Mouse (Mus musculus) lung, embryonic 14.5 days (tissue): ENCODE measurements around the gene Klc1. TPM values are rescaled to one million over a fixed set of nuclear protein-coding genes. Genes with fewer than 3 reads are reported as not detected.

Experiments
- ATAC-seq: fragments of 200-750 bp; cut with Nextera tagmentation; 2 replicates; pipeline ENCODE4 v1.8.0; 2017; ENCODE audit warnings: mild to moderate bottlenecking, moderate TSS enrichment, moderate library complexity; ENCODE audit not compliant: insufficient read depth
- DNase-seq: peaks from one replicate; pipeline ENCODE4 v3.0.0-alpha.2; 2015
- H3K27ac ChIP-seq: fragments of 300-500 bp; sonication (generic); 2 replicates; pipeline ENCODE4 v1.5.1; 2014; ENCODE audit warnings: low read depth, mild to moderate bottlenecking, moderate library complexity
- H3K27me3 ChIP-seq: fragments of 300-500 bp; sonication (generic); 2 replicates; pipeline ENCODE4 v1.6.1; 2014; ENCODE audit warnings: low read length, control low read depth; ENCODE audit not compliant: insufficient read depth
- H3K36me3 ChIP-seq: fragments of 300-500 bp; sonication (generic); 2 replicates; pipeline ENCODE4 v1.6.1; 2014; ENCODE audit warnings: control low read depth; ENCODE audit not compliant: insufficient read depth
- H3K4me1 ChIP-seq: fragments of 300-500 bp; sonication (generic); 2 replicates; pipeline ENCODE4 v1.6.1; 2014; ENCODE audit warnings: antibody characterized with exemption, control low read depth; ENCODE audit not compliant: insufficient read depth
- H3K4me2 ChIP-seq: fragments of 300-500 bp; sonication (generic); 2 replicates; pipeline ENCODE4 v1.6.1; 2014; ENCODE audit warnings: mild to moderate bottlenecking
- H3K4me3 ChIP-seq: fragments of 300-500 bp; sonication (generic); 2 replicates; pipeline ENCODE4 v1.5.1; 2014; ENCODE audit warnings: low read depth, low read length
- H3K9ac ChIP-seq: fragments of 300-500 bp; sonication (generic); 2 replicates; pipeline ENCODE4 v1.6.1; 2014
- H3K9me3 ChIP-seq: fragments of 300-500 bp; sonication (generic); 2 replicates; pipeline ENCODE4 v1.6.1; 2016; ENCODE audit warnings: low read depth, low read length, control low read depth
- CTCF ChIP-seq: IDR thresholded peaks from 2 replicates; pipeline ENCODE4 v1.5.1; 2016; ENCODE audit warnings: antibody characterized with exemption, low read depth
- WGBS: fragments of 180-500 bp; shearing (Covaris S2); extraction: QIAGEN DNeasy Blood & Tissue Kit; methylation state at CpG from one replicate; pipeline ENCODE4 v1.1.7; 2014; 5-methylcytosine and 5-hydroxymethylcytosine counted together
- polyA plus RNA-seq: library from polyadenylated mRNA; unstranded; fragments of >200 nt; fragmentation: Nextera tagmentation; extraction: Ambion mirVana; gene quantifications from 2 replicates; pipeline ENCODE4 v1.2.1, GENCODE M21; 2014

Gene Klc1
- polyA plus RNA-seq, 1 experiment from 2014 or later = 96.7 TPM

GRCm38 (mm10) chr12:111760306-111760908 is 1.8 kb downstream of the Klc1 start:
- no peaks in the 10 kb centered on the region for H3K9me3 ChIP-seq
- 51% methylated on average over 7 of the region's 7 CpGs for WGBS
- no peak overlapping the region for H3K27ac ChIP-seq
- H3K4me3 ChIP-seq = peak overlapping the region; percentile 93
- no peak for TF ChIP-seq CTCF
- peaks cover 18% of the 10 kb centered on the region for H3K4me1 ChIP-seq
- peaks cover 17% of the 10 kb centered on the region; the same call in 1 of the 2 replicates for H3K36me3 ChIP-seq
- DNase-seq (peak; percentile 31), ATAC-seq (no peak)
- peak overlapping the region; percentile 92 for H3K9ac ChIP-seq
- H3K4me2 ChIP-seq = peak overlapping the region; percentile 99
- no peaks in the 10 kb centered on the region for H3K27me3 ChIP-seq

DNA sequence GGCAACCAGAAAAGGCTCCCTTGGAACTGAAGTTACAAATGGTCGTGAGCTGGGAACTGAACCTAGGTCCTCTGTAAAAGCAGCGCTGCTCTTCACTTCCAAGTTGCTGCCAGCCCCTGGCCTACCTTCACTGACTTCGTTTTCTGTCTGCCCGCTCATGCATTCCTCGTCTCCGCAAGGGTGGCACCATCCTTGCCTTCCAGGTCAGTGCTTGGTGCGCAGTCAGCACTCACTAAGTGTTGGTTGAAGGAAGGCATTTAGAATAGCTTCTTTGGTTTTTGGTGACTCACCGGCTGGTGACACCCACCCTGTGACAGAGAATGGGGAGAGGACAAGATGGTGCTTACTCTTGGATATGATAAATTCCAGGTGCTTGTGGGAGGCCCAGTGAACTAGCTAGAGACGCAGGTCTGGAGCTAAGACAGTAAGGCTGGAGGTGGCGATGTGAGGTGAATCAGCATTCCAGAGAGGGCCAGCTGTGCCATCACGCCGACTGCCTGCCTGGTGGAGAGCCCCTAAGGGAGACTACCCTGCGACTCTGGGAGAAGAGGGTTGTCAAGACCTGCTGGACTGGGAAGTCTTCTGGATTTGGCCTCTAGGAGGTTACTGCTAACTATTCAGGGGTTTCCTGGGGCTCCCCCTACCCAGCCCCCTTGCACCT is 4.1 kb downstream of the Klc1 start:
- Histone ChIP-seq H3K4me1 (peaks cover 18% of the 10 kb centered on the region), H3K4me3 (no peak overlapping the region), H3K9me3 (no peaks in the 10 kb centered on the region), H3K4me2 (no peak overlapping the region), H3K36me3 (peaks cover 21% of the 10 kb centered on the region; the same call in 1 of the 2 replicates), H3K27me3 (no peaks in the 10 kb centered on the region), H3K9ac (no peak overlapping the region), H3K27ac (no peak overlapping the region)
- ATAC-seq = no peak
- WGBS = 91% methylated on average over 13 of the region's 13 CpGs
- TF ChIP-seq CTCF = no peak
- no peak for DNase-seq

GRCm38 (mm10) chr12:111766313-111767236 is 7.9 kb downstream of the Klc1 start:
- peaks cover 21% of the 10 kb centered on the region; the same call in 1 of the 2 replicates for H3K36me3 ChIP-seq
- 52% methylated on average over 16 of the region's 16 CpGs for WGBS
- no peak overlapping the region for H3K4me2 ChIP-seq
- no peak overlapping the region for H3K4me3 ChIP-seq
- no peak overlapping the region for H3K9ac ChIP-seq
- no peaks in the 10 kb centered on the region for H3K27me3 ChIP-seq
- H3K4me1 ChIP-seq = peaks cover 8% of the 10 kb centered on the region; the same call in 1 of the 2 replicates
- H3K9me3 ChIP-seq = no peaks in the 10 kb centered on the region
- ATAC-seq (no peak), DNase-seq (peak; percentile 31)
- no peak for TF ChIP-seq CTCF
- no peak overlapping the region for H3K27ac ChIP-seq

GRCm38 (mm10) chr12:111768322-111768928 is 9.8 kb downstream of the Klc1 start:
- Histone ChIP-seq H3K4me1 (peaks cover 8% of the 10 kb centered on the region; the same call in 1 of the 2 replicates), H3K4me2 (no peak overlapping the region)
- TF ChIP-seq CTCF = no peak

GRCm38 (mm10) chr12:111769306-111769705 is 10.7 kb downstream of the Klc1 start:
- Histone ChIP-seq H3K4me1 (peaks cover 8% of the 10 kb centered on the region; the same call in 1 of the 2 replicates), H3K4me2 (no peak overlapping the region), H3K9me3 (no peaks in the 10 kb centered on the region), H3K9ac (no peak overlapping the region), H3K4me3 (no peak overlapping the region), H3K36me3 (peaks cover 27% of the 10 kb centered on the region), H3K27ac (peak overlapping the region; percentile 82), H3K27me3 (no peaks in the 10 kb centered on the region)
- peak; percentile 61 for TF ChIP-seq CTCF
- DNase-seq (peak; percentile 92), ATAC-seq (peak; percentile 67)
- WGBS = 27% methylated on average over 10 of the region's 10 CpGs

More at GRCm38 (mm10) chr12:111768322-111768928, 9.8 kb downstream of the Klc1 start:
- no peak overlapping the region for H3K9ac ChIP-seq
- no peak overlapping the region for H3K4me3 ChIP-seq
- H3K27ac ChIP-seq = no peak overlapping the region; the same call in 1 of the 2 replicates
- H3K27me3 ChIP-seq = no peaks in the 10 kb centered on the region
- 84% methylated on average over 10 of the region's 10 CpGs for WGBS
- peaks cover 26% of the 10 kb centered on the region for H3K36me3 ChIP-seq
- no peaks in the 10 kb centered on the region for H3K9me3 ChIP-seq
- DNase-seq = no peak
- no peak for ATAC-seq

DNA sequence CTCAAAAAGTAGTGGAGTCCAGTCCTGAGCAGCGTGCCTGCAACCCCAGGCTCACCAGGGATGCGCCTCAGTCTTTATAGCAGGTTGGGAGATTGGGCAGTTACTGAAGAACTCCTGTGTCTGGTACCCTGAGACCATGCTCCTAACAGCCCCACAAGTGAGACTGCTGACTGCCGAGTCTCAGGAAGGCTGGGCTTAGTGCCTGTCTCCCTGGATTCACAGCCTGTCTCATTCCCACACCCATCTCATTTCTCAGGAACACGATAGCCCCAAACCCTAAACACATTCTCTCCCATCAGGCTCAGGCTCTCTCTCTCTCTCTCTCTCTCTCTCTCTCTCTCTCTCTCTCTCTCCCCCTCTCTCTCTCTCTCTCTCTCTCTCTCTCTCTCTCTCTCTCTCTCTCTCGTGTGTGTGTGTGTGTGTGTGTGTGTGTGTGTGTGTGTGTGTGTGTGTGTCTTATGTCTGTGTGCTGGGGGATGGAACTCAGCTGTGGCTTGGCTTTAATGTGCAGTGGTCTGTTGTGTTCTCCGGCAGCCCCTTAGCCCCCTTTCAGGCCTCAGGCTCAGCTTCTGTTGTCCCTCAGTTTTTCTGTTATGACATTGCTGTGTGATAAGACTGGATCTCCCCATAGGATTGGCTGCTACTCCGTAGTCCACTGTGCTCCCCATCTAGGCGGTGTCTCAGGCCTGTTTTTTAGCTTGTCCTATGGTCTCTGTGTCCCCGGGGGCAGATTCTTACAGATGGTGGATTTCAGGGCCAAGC is 11.3 kb downstream of the Klc1 start:
- Histone ChIP-seq H3K36me3 (peaks cover 34% of the 10 kb centered on the region), H3K27ac (peak overlapping the region; percentile 82), H3K9me3 (no peaks in the 10 kb centered on the region), H3K9ac (no peak overlapping the region), H3K27me3 (no peaks in the 10 kb centered on the region), H3K4me2 (0 out of 2 replicates have a peak overlapping the region, but pooled peaks have one; percentile 5), H3K4me1 (peaks cover 8% of the 10 kb centered on the region; the same call in 1 of the 2 replicates), H3K4me3 (no peak overlapping the region)
- DNase-seq (peak; percentile 76), ATAC-seq (peak; percentile 82)
- TF ChIP-seq CTCF = no peak
- 43% methylated on average over 8 of the region's 9 CpGs for WGBS
